Mouse (Mus musculus): ENCODE data around the gene Clip2. TPM values are rescaled to one million over a fixed set of nuclear protein-coding genes. Genes with fewer than 3 reads are reported as not detected.

The Clip2 gene
- 20.3 and 25.6 TPM in 2 replicates for polyA plus RNA-seq (2011; ENCODE audit: insufficient read length, low read depth, missing spikeins)

DNA sequence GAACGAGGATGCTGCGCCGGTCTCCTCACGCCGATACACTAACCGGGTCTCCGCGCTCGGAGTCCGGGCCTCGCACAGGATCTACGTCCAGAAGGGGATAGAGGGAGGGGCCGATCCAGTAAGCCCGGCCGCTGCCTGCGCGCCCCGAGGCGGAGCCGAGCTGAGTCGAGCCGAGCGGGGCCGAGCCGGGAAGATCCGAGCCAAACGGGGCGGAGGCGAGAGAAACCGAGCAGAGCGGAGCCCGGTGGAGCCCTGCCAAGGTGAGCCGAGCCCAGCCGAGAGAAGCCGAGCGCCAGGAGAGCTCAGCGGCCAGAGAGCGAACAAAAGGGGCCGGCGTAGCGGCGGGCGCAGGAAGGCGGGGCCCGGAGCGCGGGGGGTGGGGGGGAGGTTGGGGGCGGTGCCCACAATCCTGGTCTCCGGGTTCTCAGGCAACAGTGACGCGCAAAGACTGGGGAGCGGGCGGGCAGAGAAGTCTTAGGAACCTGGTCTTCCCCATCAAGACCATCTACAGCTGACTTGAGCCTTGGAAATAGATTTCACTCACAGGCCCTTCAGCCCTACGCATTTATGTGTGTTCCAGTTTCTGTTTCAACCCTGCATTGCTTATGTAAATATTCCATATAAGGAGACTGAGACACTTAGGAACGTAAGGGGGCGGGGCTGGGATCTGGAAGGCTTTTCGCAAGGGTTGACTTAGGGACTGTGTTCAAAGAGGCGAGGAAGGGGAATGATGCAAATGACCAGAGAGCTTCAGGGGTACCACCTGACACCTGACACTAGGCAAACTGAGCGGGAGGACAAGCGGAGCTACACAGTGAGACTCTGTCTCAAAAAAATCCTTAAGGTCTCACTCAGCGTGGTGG lies at the start of gene Clip2:
Gene Clip2 (minus strand): TSS at position 325 of the 863 bp plus-strand sequence.
- peaks cover 12% of the 10 kb centered on the region for H3K4me1 ChIP-seq (ENCODE audit: control insufficient read depth, insufficient read depth, low read length)
- H3K4me3 ChIP-seq (ENCODE audit: insufficient read depth, low read length): peak within 1 kb of the TSS; percentile 88
- TF ChIP-seq POLR2A (IDR thresholded peaks at IDR 0.05; ENCODE audit: low read depth, low read length) (peak; percentile 82), CTCF (IDR thresholded peaks at IDR 0.05; ENCODE audit: borderline replicate concordance, insufficient read depth, low read length) (no peak)
- H3K27ac ChIP-seq (ENCODE audit: insufficient read depth, low read length): peak within 1 kb of the TSS; percentile 98

DNA sequence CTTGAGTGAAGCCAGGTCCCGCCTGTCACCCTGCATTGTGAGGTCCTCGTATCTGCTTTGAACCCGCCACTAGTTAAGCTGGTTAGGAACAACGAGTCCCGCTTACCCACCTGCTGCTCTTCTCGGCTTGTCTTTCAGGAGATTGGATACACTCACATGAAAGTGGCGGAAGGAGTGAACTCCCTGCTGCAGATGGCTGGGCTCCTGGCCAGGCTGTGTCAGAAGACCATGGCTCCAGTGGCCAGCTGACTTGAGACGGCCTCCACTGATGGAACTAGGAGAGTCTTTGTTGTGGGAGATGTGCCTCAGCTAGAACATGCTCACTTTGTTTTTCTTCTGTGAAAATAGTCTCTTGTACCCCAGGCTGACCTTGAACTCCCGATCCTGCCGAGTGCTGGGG lies 45.5 kb upstream of the Clip2 start:
- TF ChIP-seq POLR2A (IDR thresholded peaks at IDR 0.05; ENCODE audit: low read depth, low read length): no peak
- TF ChIP-seq CTCF (IDR thresholded peaks at IDR 0.05; ENCODE audit: borderline replicate concordance, insufficient read depth, low read length): no peak
- no peak overlapping the region for H3K4me3 ChIP-seq (ENCODE audit: insufficient read depth, low read length)
- H3K4me1 ChIP-seq (ENCODE audit: control insufficient read depth, insufficient read depth, low read length): no peaks in the 10 kb centered on the region
- no peak overlapping the region for H3K27ac ChIP-seq (ENCODE audit: insufficient read depth, low read length)

DNA sequence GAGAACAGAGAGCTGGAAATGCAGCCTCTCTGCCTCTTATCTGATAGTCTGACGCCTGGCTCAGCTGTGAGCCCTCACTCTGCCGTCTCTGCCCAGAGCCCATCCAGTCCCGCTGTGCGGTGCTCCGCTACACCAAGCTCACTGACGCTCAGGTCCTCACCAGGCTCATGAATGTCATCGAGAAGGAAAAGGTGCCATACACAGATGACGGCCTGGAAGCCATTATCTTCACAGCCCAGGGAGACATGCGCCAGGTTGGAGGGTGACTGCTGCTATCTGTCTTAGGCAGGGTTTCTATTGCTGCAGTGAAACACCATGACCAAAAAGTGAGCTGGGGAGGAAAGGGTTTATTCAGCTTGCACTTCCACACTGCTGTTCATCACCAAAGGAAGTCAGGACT lies 40.9 kb upstream of the Clip2 start:
- no peak for TF ChIP-seq POLR2A (IDR thresholded peaks at IDR 0.05; ENCODE audit: low read depth, low read length)
- no peak for TF ChIP-seq CTCF (IDR thresholded peaks at IDR 0.05; ENCODE audit: borderline replicate concordance, insufficient read depth, low read length)

DNA sequence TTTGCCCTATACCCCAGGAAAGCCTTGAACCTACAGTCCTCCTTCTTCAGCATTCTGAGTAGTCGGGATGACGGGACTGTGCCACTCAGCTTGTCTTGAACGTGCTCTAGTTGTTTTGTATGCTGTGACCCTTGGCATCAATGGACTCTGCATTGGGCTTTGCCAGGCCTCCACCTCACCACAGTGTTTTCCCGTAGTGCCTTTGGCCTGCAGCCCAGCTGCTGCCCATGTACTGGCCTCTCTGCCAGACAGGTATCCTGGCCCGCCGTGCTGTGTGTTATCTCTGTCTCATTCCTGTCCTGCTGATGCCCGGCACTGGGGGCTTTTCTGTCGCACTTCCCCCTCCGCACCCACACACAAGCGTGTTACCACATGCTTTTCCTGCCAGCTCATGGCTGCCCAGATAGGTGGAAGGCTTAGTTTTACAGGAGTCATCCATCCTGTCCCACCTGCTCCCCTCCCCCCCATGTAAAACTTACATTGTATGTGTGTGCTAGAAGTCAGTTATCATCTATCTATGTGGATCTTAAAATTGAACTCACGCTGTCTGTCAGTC lies 39.9 kb upstream of the Clip2 start:
- no peak for TF ChIP-seq CTCF (IDR thresholded peaks at IDR 0.05; ENCODE audit: borderline replicate concordance, insufficient read depth, low read length)
- TF ChIP-seq POLR2A (IDR thresholded peaks at IDR 0.05; ENCODE audit: low read depth, low read length): no peak

More for the DNA sequence above, 40.9 kb upstream of the Clip2 start:
- no peaks in the 10 kb centered on the region for H3K4me1 ChIP-seq (ENCODE audit: control insufficient read depth, insufficient read depth, low read length)
- no peak overlapping the region for H3K27ac ChIP-seq (ENCODE audit: insufficient read depth, low read length)
- no peak overlapping the region for H3K4me3 ChIP-seq (ENCODE audit: insufficient read depth, low read length)

DNA sequence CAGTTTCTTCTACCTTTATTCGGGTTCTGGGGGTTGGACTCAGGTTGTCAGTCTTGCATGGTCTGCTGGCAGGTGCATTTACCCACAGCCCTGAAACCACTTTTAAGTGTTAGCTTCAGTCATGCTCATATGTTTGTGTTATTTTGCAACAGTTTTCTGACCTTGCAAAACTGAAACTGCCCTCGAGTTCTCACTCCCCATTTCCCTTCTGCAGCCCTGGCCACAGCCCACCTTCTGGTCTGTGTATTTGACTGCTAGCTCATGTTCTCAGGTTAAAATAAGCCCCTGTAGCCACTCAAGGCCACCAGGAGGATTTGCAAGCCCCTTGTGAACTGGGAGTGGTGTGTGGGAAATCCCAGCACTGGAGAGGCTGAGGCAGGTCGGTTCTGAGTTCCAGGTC lies 37.7 kb upstream of the Clip2 start:
- no peak overlapping the region for H3K27ac ChIP-seq (ENCODE audit: insufficient read depth, low read length)
- TF ChIP-seq CTCF (IDR thresholded peaks at IDR 0.05; ENCODE audit: borderline replicate concordance, insufficient read depth, low read length) (no peak), POLR2A (IDR thresholded peaks at IDR 0.05; ENCODE audit: low read depth, low read length) (no peak)
- no peak overlapping the region for H3K4me3 ChIP-seq (ENCODE audit: insufficient read depth, low read length)
- no peaks in the 10 kb centered on the region for H3K4me1 ChIP-seq (ENCODE audit: control insufficient read depth, insufficient read depth, low read length)

More for the DNA sequence above, 39.9 kb upstream of the Clip2 start:
- H3K4me1 ChIP-seq (ENCODE audit: control insufficient read depth, insufficient read depth, low read length): no peaks in the 10 kb centered on the region
- no peak overlapping the region for H3K27ac ChIP-seq (ENCODE audit: insufficient read depth, low read length)
- H3K4me3 ChIP-seq (ENCODE audit: insufficient read depth, low read length): no peak overlapping the region

DNA sequence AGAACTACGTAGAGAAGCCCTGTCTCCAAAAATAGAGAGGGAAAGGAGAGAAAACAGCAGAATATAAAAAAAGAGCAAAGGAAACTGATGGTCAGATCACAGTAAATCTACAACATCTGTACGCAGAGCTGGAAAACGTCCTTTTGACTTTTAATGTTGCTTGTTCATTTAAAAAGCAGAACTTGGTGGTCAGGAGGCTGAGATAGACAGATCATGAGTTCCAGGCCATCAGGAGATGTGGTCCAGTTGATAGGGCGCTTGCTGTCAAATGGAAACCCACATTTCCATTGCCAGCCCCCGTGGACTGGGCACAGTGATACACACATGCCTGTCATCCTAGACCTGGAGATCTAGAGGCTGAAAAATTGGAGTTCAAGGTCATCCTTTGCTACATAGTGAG lies 32.6 kb upstream of the Clip2 start:
- TF ChIP-seq CTCF (IDR thresholded peaks at IDR 0.05; ENCODE audit: borderline replicate concordance, insufficient read depth, low read length) (no peak), POLR2A (IDR thresholded peaks at IDR 0.05; ENCODE audit: low read depth, low read length) (no peak)
- Histone ChIP-seq H3K4me1 (ENCODE audit: control insufficient read depth, insufficient read depth, low read length) (no peaks in the 10 kb centered on the region; the same call in 1 of the 2 replicates), H3K27ac (ENCODE audit: insufficient read depth, low read length) (no peak overlapping the region), H3K4me3 (ENCODE audit: insufficient read depth, low read length) (no peak overlapping the region)

DNA sequence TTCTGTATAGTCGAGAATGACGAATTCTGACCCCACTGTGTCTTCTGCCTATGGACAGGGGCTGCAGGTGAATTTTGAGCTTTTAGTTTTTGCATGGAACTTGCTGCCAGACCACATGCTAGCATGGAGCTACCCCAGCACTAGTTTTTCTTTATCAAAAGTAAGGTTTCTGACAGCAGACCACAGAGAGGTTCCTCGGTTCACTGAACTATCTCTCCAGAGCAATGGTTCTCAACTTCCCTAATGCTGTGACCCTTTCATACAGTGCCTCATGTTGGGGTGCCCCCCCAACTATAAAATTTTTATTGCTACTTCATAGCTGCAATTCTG lies 31.6 kb upstream of the Clip2 start:
- no peaks in the 10 kb centered on the region; the same call in 1 of the 2 replicates for H3K4me1 ChIP-seq (ENCODE audit: control insufficient read depth, insufficient read depth, low read length)
- TF ChIP-seq CTCF (IDR thresholded peaks at IDR 0.05; ENCODE audit: borderline replicate concordance, insufficient read depth, low read length) (no peak), POLR2A (IDR thresholded peaks at IDR 0.05; ENCODE audit: low read depth, low read length) (no peak)
- H3K4me3 ChIP-seq (ENCODE audit: insufficient read depth, low read length): peak overlapping the region; percentile 91; the same call in 1 of the 2 replicates
- no peak overlapping the region for H3K27ac ChIP-seq (ENCODE audit: insufficient read depth, low read length)

DNA sequence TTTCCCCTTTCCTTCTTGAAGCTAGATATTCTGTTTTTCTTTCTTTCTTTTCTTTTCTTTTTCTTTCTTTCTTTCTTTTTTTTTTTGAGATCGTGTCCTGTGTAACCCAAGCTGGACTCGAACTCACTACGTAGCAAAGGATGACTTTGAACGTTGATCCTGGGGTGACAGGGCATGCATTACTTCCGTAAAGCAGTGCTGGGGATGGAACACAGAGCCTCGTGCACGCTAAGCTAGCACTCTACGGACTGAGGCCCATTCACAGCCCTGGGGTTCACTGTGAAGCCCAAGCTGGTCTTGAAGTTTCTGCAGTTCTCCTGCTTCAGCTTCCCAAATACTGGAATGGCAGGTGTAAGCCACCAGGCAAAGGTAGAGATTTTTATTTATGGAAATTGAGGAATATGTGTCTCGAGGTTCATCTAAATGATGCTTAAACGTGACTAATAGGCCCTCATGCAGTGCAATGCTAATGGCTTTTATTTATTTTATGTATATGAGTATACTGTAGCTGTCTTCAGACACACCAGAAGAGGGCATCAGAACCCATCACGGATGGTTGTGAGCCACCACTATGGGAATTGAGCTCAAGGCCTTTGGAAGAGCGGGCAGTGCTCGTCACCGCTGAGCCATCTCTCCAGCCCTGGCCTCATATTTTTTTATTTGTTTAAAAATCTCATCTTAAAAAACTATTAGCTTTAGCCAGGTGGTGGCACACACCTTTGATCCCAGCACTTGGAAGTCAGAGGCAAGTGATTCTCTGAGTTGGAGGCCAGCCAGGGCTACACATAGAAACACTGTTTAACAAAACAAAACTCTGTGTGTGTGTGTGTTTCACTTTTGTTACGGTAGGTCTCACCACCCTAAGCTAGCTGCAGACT lies 31.0 kb upstream of the Clip2 start:
- peak overlapping the region; percentile 91 for H3K4me3 ChIP-seq (ENCODE audit: insufficient read depth, low read length)
- H3K4me1 ChIP-seq (ENCODE audit: control insufficient read depth, insufficient read depth, low read length): no peaks in the 10 kb centered on the region; the same call in 1 of the 2 replicates
- H3K27ac ChIP-seq (ENCODE audit: insufficient read depth, low read length): no peak overlapping the region
- no peak for TF ChIP-seq POLR2A (IDR thresholded peaks at IDR 0.05; ENCODE audit: low read depth, low read length)
- no peak for TF ChIP-seq CTCF (IDR thresholded peaks at IDR 0.05; ENCODE audit: borderline replicate concordance, insufficient read depth, low read length)

DNA sequence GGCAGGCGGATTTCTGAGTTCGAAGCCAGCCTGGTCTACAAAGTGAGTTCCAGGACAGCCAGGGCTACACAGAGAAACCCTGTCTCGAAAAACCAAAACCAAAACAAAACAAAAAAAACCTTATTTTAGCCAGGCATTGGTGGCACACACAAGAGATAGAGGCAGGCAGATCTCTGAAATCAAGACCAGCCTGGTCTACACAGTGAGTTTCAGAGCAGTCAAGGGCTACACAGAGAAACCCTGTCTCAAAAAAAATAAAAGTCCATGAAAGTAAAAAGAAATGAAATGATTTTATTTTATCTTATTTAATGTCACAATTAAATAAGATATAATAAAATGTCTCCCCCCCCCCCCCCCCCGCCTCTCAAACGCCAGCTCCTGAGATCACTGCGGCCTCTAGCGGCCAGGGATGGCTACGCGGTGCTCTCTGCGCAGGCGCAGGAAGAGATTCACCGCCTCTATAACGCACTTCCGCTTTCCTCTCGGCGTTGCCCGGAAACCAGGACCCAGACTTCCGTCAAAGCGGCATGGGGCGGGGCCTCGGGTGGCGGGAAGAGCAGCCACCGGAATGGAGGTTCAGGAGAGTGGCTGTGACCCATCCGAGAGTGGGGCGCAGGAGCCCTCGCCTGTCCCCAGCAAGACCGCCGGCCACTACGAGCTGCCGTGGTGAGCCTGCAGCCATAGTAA lies 30.1 kb upstream of the Clip2 start:
- Histone ChIP-seq H3K4me1 (ENCODE audit: control insufficient read depth, insufficient read depth, low read length) (no peaks in the 10 kb centered on the region; the same call in 1 of the 2 replicates), H3K27ac (ENCODE audit: insufficient read depth, low read length) (no peak overlapping the region), H3K4me3 (ENCODE audit: insufficient read depth, low read length) (peak overlapping the region; percentile 91)
- TF ChIP-seq POLR2A (IDR thresholded peaks at IDR 0.05; ENCODE audit: low read depth, low read length) (peak; percentile 73), CTCF (IDR thresholded peaks at IDR 0.05; ENCODE audit: borderline replicate concordance, insufficient read depth, low read length) (peak; percentile 71; the same call in 1 of the 2 replicates)
